Mouse (Mus musculus) layer of hippocampus, adult 18-20 months (tissue): Measurements from ENCODE around the gene Rptor. TPM values are rescaled to one million over a fixed set of nuclear protein-coding genes. Genes with fewer than 3 reads are reported as not detected.
A peak's percentile ranks its signal among the peaks of the same experiment; 100 is the strongest.

Experiments used
- DNase-seq, 2 experiments: peaks; one replicate each; pipeline ENCODE4 v3.0.0; 2022; ENCODE audit warnings: low spot score in 2 of 2
- total RNA-seq, 2 experiments: library from RNA; stranded (reverse); gene quantifications; 2 replicates each; pipeline ENCODE4 v1.2.3; 2021

Gene Rptor
- total RNA-seq, 2 experiments from 2014 or later = 56.0 to 61.1 TPM

DNA sequence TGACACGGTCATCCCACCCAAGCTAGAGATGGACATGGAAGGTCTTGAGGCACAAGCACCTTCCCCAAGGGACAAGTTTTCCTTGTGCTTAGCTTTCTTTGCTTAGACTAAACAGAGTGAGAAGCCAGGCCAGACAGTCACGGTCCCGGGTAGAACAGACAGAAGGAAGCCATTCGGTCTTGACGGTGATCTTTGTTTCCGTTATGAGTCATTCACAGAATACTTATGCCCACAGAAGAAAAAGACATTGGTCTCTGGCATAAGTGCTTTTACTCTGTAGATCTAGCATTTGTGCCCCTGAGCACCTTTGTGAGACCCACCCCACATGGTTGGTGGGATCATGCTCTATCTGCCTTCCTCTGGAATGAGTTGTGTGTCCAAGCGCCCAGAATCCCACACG lies 203.8 kb downstream of the Rptor start:
- no peak for DNase-seq

DNA sequence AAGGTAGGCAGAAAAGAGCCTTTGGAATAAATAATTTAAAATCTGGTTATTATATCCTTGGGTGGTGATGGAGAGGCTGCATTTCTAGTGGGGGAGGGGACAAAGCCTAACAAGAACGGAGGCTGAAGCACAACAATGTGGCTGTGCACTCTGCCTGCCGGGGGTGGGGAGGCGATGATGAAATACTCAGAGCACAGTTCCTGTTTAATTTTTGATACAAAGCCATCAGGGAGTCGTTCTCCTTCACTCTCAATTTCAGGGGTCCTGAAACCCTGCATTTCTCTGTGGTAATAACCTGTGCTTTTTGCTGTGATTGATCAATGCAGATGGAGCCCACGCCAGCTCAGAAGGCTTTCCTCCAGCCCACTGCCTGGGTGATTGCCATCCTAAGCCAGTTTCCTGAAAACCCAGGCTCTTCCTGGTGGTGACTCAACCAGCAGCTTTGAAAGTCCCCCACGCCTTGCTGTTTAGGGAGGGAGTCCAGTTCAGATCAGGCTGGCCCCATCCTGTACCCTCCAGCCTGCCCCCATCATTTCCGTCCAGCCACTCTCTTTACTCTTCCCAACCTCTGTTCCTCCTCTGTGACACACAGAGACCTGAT lies 204.8 kb downstream of the Rptor start:
- peak; percentile 57 to 78 for DNase-seq

DNA sequence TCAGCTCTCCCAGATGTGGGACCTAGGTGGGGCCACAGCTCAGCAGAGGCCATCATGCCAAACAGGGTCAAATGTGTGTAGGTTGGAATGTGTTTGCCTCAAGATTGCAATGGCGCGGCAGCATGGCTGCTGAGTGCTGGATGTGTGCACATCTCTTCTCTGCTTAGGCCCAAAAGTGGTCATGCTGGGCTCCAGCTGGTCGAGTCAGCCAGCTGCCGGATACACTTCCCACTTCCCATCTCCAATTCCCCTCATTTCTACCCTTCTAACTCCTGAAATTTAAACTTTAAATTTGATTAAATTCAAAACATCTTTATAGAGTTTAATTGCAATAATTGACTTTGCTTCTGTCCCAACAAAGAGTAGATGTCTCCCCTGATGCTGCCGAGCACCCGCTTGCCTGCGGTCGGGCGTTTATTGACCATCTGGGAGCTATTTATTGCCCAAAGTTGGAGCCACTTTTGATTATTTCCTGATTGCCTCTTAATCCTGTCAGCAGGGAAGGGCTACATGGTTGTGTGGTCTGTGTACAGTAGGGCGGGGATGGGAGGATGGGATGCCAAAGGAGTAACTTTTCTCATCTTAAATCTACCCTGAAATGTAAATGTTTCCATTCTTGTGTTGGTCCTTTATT lies 206.1 kb downstream of the Rptor start:
- DNase-seq = no peak

DNA sequence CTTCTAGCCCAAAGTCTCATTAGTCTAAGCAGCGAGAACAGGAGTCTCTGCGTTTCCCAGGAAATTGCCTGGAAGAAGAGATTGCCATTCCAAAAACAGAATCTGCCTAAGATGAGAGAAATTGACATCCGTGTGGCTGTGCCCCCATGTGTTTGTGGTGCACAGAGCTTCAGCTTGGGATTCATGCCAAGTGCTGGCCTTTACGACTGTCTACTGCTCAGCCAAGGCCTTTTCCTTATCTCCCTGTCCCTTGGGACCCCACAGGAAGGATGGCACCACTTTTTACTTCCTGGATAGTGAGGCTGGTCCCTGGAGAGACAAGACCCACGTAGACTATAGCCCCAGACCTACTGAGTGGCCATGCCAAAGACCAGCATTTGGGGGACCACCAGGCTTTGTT lies 206.6 kb downstream of the Rptor start:
- DNase-seq = no peak

DNA sequence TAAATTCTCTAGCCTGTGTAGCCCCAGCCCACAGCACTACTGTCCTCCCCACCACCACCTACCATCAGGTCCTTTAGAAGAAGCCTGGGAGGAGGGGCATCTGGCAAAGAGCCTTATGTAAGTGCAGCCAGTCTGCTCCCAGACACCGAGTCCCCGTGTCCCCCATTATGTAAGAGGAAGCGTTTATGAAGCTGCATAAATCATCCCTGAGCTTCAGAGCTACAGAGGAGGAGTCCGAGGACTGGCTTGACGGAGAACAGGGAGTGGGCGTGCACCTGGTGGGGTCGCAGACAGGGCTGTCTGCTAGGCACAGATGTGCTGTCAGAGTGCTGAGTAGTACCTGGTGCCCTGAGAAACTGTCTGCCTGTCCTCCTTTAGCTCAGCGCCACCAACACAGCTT lies 208.3 kb downstream of the Rptor start:
- peak; percentile 50 to 88 for DNase-seq

DNA sequence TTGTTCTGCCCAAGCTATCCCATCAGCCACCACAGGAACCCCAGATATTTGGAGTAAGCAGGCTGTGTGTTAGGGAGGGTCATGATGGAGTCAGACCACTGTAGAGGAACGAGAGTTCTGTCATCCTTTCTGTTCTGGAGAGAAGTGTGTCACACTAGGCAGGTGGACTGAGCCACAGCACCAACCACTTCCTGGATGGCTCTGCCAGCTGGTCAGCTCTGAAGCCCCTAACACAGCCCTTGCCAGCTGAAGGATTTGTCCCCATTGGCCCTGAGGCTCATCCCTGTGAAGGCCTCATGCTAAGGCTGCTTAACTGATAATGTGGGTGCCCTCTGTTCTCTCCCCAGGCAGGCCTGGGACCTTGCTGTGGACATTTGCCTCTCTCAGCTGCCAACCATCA lies 208.9 kb downstream of the Rptor start:
- no peak for DNase-seq

DNA sequence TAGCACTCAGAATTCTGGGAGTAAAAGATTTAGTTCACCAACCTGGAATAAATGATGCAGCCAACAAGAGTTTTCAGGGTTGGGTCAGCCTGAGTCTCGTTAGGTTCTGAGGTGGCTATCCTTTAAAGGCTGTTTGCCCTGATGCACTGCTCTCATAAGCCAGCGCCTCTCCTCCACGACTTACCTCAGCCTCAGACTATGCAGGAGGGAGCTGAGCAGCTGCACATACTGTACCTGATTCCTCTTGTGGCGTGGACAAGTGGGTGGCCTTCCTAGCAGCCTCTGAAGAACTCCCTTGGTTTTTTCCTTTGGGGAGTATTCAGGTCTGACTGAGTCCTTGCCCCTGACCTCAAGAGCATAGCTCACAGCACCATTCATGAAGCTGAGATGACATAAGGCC lies 209.4 kb downstream of the Rptor start:
- DNase-seq = no peak

DNA sequence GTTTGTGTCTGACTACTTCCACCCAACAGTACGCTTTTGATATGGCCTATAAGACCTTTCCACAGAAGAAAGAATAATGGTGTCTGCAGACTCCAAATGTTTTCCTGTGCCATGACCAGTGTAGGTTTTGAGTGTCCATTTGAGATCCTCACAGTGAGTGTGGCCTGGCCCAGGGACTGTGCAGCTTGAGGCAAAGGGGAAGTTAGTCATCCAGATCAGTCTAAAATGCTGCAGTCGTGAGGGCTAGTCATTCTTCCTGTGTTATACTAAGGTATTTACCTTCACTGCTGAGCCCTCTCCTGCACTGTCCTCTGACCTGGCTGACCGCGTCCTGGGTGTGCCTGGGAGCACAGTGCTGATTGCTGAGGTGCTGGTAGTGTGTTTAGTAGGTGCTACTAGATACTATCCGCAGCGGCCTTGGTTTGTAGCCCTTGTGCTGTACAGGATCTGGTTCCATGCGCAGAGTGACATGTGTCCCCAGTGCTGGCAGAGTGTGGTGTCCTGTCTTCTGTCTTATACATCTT lies 211.4 kb downstream of the Rptor start:
- DNase-seq = no peak

DNA sequence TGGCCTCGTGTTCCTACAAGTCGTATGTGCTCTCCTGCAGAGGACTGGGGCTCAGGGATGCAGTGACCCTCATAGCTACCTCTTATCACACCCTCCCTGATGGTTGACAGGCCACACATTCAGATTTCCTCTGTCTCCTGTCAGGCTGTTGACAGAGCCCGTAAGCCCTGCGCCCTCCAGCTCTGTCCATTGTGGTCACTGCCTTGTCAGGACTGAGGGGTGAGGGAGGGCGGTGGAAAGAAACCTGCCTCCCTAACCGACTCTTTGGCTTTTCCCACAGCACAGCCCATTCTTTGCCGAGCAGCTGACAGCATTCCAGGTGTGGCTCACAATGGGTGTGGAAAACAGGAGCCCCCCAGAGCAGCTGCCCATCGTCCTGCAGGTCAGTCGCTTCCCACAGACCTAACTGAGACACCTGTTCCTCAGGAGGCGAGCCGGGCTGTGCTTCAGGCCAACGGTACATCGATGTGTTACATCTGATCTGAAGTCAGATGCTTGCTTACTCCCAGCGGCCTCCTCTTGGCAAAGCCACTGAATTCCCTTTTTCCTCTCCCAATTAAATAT lies 214.2 kb downstream of the Rptor start:
- no peak for DNase-seq

DNA sequence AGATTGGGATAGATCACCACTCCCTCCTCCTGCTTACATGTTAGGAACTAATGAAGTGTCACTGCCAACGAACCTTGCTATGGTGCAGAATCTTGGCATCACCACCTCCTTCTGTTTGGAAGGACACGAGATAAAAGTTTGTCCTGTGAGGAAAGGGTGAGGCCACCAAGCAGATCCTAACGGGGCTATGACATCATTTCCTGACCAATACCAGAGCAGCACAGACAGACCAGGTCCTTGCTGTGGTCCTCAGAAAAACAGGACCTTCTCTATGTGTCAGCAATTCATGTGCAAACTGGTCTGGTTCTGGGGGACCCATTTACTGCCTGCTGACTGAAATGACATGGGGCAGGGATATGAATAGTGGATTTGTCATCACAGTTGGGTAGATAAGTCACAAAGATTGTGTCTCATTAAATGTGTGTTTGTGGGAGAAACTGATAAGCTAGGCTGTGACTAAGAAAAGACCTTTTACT lies 214.7 kb downstream of the Rptor start:
- no peak for DNase-seq

DNA sequence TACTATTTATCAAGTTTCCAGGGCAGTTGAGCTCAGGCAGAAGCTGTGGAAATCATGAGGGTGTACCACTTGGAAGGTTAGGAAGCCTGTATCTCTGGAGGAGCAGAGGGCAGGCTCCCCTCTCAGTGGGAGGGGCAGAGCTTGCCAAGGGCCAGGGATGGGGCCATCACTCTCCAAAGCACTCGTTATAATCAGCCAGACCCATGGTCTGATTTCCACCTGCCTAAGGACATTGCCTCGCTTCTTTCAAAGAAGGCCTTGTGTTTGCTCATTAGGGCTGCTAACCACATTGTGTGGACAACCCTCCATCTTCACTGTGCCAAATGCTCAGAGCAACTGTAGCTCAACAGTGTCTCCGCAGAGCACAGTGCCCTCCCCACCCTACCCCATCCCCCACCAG lies 215.2 kb downstream of the Rptor start:
- DNase-seq = no peak

DNA sequence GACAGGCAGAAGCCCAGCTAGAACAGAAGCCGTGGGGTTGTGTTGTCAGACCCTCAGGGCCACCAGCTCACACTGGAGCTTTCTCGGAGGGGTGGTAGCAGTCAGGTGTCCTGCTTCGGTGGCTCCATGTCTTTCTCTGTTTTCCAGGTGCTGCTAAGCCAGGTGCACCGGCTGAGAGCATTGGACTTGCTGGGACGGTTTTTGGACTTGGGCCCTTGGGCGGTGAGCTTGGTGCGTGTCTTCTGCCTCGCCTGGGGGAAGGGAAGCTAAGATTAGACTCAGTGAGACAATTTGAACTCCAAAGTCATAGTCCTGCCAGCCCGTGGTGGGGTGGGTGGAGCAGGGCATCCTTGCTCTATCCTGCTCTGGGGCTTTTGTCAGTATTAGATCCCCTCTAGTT lies 218.8 kb downstream of the Rptor start:
- no peak for DNase-seq

DNA sequence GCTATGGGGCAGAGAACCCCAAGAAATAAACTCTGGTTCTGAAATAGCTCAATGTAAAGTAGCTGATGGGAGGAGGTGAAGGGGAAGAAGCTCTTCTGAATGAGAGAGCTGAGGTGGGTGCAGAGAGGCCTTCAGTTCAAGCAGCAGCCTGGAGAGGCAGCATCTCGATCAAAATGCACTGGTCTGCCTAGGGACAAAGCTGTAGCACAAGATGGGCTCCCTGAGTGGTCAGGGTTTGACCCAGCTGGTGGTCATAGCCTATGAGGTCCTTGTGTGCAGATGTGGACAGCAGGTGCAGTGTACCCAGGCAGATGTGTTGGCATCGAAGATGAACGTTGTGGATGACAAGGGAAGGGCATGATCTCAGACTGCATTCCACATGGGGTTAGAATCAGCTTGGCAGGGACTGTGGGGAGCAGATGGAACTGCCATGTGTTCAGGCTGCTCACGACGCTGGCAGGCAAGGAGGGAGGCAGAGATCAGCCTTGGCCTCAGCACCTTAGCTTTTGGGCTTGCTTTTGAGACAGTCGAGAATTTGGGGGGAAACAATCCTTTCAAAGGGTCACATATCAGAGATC lies 221.5 kb downstream of the Rptor start:
- peak in 1 of 2 experiments; percentile 61 for DNase-seq

DNA sequence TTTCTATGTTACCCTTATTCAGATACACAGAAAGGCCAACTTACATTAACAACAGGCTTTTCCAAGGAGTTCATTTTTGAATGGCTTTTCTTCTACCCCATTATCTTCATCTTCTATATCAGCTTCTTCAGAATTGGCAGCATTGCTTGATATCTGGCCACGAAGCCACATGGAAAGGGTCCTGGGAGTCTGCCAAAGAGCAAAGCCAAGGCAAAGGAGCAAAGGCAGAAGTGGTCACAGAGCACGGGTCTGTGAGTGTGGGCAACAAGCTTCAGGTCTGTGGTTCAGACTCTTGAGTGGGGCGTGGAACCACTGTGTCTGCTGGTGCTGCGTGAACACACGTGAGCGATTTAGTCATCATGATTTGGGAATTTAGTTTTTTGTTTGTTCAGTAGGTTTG lies 223.1 kb downstream of the Rptor start:
- DNase-seq = no peak

DNA sequence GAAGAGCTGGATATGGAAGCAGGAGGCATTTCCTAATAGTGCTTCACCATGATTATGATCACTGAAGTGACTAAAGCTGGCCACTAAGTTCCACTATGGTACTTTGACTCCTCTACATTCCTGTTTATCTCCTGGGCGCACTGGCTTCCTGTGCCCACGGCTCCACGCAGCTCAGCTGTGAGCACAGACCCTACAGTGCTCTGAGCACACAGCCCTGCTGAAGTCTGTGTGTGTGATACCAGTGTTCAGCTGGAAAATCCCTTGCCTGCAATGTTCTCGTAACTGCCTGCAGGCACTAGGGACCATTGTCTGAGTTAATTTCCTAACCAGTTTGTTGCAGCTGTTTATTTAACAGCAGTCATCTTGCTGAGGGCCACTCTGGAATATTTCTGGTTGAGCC lies 223.5 kb downstream of the Rptor start:
- DNase-seq = no peak

DNA sequence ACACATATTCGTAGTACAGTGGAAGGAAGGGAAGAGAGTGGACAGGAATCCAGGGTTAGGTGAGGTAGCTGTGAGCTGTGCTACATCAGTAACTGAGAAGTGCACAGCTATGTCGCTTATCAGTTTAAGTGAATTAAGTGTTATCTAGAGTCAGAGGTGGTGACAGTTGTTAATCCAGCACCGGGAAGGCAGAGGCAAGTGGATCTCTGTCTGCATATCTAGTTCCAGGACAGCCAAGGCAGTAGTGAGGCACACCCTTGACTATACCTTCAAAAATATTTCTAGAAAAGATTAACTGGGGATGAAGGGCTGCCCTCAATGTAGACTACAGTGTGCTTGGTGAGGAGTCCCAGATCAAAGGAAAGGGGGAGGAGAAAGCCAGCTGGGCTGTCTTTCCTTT lies 226.4 kb downstream of the Rptor start:
- no peak for DNase-seq

DNA sequence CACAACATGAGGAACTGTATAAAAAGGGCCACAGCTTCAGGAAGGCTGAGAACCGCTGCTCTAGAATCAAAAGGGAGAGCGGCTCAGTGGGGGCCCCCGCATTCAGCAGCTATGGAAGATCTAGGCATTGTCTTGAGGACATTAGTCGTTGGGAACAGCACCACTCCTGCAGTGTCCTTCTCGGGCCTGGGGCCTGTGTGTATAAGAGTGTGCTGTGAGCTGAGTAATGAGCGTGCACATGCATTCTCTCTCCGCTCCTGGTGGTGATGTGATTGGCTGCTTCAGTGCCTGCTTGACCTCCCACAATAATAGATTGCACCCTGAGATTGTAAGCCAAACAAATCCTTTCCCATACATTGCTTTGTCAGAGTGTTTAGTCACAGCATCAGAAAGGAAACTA lies 229.0 kb downstream of the Rptor start:
- no peak for DNase-seq

DNA sequence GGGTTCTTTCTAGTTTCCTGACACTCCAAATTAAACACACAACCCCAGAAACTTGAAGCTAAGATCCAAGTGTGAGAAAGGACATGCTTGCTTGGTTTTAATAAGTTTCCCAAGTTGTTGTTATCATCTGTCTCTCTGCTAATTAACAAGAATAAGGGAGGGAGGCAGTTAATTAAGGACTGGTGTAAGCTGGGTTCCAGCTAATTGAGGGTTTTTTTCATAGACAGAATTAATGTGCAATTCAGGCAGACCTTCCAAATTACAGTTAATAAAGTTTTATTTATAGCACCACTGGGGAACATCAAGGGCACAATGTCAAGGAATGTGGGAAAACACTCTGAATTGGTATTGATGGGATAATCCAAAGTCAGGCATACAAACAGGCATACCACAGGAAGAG lies 230.6 kb downstream of the Rptor start:
- no peak for DNase-seq

DNA sequence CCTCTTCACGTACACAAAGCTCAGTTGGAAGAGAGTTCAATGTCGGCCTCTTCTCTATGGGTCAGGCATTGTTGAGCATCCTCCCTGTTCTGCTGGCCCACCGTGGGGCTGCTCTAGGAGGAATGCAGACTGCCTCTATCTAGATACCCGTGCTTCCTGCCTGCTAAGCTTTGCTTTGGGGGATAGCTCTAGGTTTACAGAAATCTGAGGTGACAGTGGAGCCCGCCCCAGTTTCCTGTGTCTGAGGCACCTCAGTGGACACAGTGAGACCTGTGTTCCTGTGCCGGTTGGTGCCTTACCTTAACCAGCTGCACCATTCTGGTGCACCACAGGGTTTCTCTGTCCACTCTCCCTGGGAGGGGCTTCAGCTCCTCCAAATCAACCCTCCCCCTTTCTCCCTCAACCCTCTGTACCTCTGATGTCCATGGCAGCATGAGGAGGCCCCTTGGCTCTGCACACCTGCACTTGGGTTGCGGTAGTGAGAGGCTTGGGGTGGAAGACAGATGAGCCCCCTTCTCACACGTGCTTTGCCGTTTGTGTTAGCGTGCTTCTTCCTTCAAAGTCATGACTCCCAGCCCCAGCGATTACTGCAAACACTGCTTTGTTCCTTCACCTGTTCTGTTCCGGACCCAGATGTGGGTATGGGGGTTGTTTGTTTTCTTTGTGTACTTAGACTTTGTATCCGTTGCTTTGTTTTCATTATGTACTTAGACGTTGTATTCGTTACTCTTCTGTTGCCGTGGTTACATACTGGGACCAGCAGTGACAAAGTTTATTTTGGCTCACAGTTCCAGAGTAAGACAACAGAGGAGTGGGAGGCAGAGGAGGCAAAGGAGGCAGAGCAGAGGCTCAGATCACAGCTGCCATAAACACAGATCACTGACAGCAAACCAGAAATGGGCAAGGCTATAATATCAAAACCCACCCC lies 231.4 kb downstream of the Rptor start:
- DNase-seq = no peak

DNA sequence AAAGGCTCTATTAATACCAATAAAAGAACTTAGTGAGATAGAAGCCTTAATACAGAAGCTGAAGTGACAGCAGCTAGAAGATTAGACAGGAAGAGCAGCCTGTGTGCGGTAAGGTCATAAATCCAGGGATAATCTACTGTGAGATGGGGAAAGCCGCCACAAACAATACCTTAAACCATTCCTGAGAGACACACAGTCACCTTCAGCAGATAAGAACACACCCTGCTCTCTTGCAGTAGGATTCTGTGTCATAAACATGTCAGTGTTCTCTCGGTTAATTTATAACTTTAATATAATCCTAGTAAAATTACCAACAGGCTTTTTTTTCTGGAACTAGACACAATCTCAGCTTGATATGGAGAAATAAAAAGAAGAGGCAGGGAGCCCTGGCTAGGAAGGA lies 233.6 kb downstream of the Rptor start:
- DNase-seq = no peak

DNA sequence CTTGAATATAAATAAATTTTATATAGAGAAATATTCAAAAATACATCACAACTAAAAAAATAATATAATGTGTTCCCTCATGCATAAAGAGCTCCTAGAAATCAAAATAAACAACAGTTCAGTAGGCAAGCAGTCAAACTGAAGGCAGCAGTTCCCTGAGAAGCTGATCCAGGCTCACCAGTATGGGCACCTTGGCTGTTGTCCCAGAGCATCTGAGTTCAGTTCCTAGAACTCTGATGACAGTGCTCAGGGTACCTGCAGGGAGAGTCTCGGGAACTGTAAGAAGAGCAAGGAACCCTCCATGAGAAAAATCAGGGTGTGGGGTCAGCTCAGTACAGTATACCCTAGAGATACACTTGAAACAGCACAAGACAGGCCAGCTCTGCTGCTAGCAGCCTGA lies 235.1 kb downstream of the Rptor start:
- DNase-seq = no peak
